Comparison of ENCODE assay signal across 8 mouse cellular contexts in genomic region chr15:9120081-9120480, GRCm38 (mm10). TPM values are rescaled to one million over a fixed set of nuclear protein-coding genes. Genes with fewer than 3 reads are reported as not detected.
DNase-seq lines count a peak whose midpoint lies in the region; ATAC-seq and TF ChIP-seq lines count a peak whose summit lies in the region.

No protein-coding gene starts in this region.

- H3K36me3 ChIP-seq in MEL (ENCODE audit: control insufficient read depth in 1 of 2, insufficient read depth in 2 of 2, low read length in 2 of 2): peaks cover 3 to 31% of the 10 kb centered on the region in 2 experiments; a peak in 3 of 4 replicates
- peaks cover 39% of the 10 kb centered on the region for H3K36me3 ChIP-seq in forebrain, postnatal 0 days (ENCODE audit: insufficient read depth)

- TF ChIP-seq CTCF in MEL (IDR thresholded peaks at IDR 0.05 in 2 of 3, conservative IDR thresholded peaks at IDR 0.05 in 1 of 3; ENCODE audit: control insufficient read depth in 1 of 3, insufficient read depth in 1 of 3, low read depth in 2 of 3, low read length in 3 of 3, poor library complexity in 1 of 3, severe bottlenecking in 1 of 3): peak; percentile 96 to 100 (median 97)
- peak; percentile 97 for TF ChIP-seq CTCF in cerebellum, adult 2 months (IDR thresholded peaks at IDR 0.05; ENCODE audit: borderline replicate concordance, insufficient read depth, low read depth, low read length)
- peak; percentile 98 for TF ChIP-seq CTCF in forebrain, postnatal 0 days (IDR thresholded peaks at IDR 0.05; ENCODE audit: low read depth)

- H3K79me2 ChIP-seq in MEL (ENCODE audit: control insufficient read depth, insufficient read depth, low read length, poor library complexity): 0 out of 2 replicates have a peak, but pooled peaks cover 1% of the 10 kb centered on the region

- peaks cover 2% of the 10 kb centered on the region in 2 experiments; a peak in 1 of 4 replicates for H3K4me1 ChIP-seq in MEL (ENCODE audit: control insufficient read depth in 1 of 2, insufficient read depth in 2 of 2, low read length in 2 of 2)
- no peaks in the 10 kb centered on the region for H3K4me1 ChIP-seq in cerebellum, adult 2 months (ENCODE audit: control insufficient read depth, insufficient read depth, low read length)
- no peaks in the 10 kb centered on the region for H3K4me1 ChIP-seq in forebrain, postnatal 0 days (ENCODE audit: insufficient read depth)

- H3K27me3 ChIP-seq in MEL (ENCODE audit: control insufficient read depth in 1 of 2, insufficient read depth in 2 of 2, low read length in 2 of 2): no peaks in the 10 kb centered on the region
- no peaks in the 10 kb centered on the region for H3K27me3 ChIP-seq in cerebellum, adult 2 months (ENCODE audit: control insufficient read depth, insufficient read depth, low read length)
- no peaks in the 10 kb centered on the region for H3K27me3 ChIP-seq in forebrain, postnatal 0 days (ENCODE audit: insufficient read depth, low read length)

- TF ChIP-seq POLR2A in MEL (IDR thresholded peaks at IDR 0.05; ENCODE audit: control insufficient read depth in 1 of 2, insufficient read depth in 1 of 2, low read depth in 1 of 2, low read length in 2 of 2, poor library complexity in 1 of 2): no peak
- no peak for TF ChIP-seq POLR2A in cerebellum, adult 2 months (IDR thresholded peaks at IDR 0.05; ENCODE audit: borderline replicate concordance, insufficient read depth, low read length)

- H3K9ac ChIP-seq in MEL (ENCODE audit: control insufficient read depth, low read depth, low read length, poor library complexity, severe bottlenecking): no peak overlapping the region
- no peak overlapping the region for H3K9ac ChIP-seq in forebrain, postnatal 0 days

- ATAC-seq in forebrain, postnatal 0 days: peak; percentile 82

- no peaks in the 10 kb centered on the region for H3K9me3 ChIP-seq in MEL (replicated peaks; ENCODE audit: insufficient read depth, low read length)
- H3K9me3 ChIP-seq in forebrain, postnatal 0 days (ENCODE audit: low read length): no peaks in the 10 kb centered on the region

- intact Hi-C loops in heart, postnatal 25 days (cut with DNase I): loop anchor here (2.0 kb wide), 1 partner anchor 489 kb away; no protein-coding TSS in a partner anchor

- peak; percentile 38 to 66 for DNase-seq in heart, adult 18-20 months
- DNase-seq in heart, postnatal 25 days (ENCODE audit: low spot score): no peak
- DNase-seq in MEL (ENCODE audit: low read depth, low spot score): peak; percentile 77
- DNase-seq in cerebellum, adult 2 months: peak; percentile 47 to 53
- DNase-seq in forebrain, postnatal 0 days: peak; percentile 83
- peak; percentile 28 to 48 for DNase-seq in kidney, postnatal 25 days
- DNase-seq in lung, postnatal 14 days: peak; percentile 56
- DNase-seq in right cerebral cortex, postnatal 10 days (ENCODE audit: low spot score in 2 of 2): peak; percentile 65 to 69

- H3K4me2 ChIP-seq in forebrain, postnatal 0 days (ENCODE audit: low read depth): no peak overlapping the region

- 98% methylated on average over 2 of the region's 2 CpGs for WGBS in cerebellum, adult 2 months
- WGBS in forebrain, postnatal 0 days: 86% methylated on average over 2 of the region's 2 CpGs

- H3K4me3 ChIP-seq in MEL (ENCODE audit: control insufficient read depth in 1 of 2, insufficient read depth in 1 of 2, low read depth in 2 of 2, low read length in 2 of 2): no peak overlapping the region
- H3K4me3 ChIP-seq in cerebellum, adult 2 months (replicated peaks; ENCODE audit: insufficient read depth, low read depth, low read length): no peak overlapping the region
- H3K4me3 ChIP-seq in forebrain, postnatal 0 days (ENCODE audit: low read depth, low read length): no peak overlapping the region

- no peak overlapping the region for H3K27ac ChIP-seq in MEL (ENCODE audit: control insufficient read depth, low read depth, low read length)
- H3K27ac ChIP-seq in cerebellum, adult 2 months (ENCODE audit: insufficient read depth, low read length): no peak overlapping the region
- H3K27ac ChIP-seq in forebrain, postnatal 0 days (ENCODE audit: low read depth, low read length): no peak overlapping the region

- peak; percentile 92 for TF ChIP-seq RAD21 in MEL (IDR thresholded peaks at IDR 0.05; ENCODE audit: low read depth, low read length)

- no peak for TF ChIP-seq EP300 in MEL (IDR thresholded peaks at IDR 0.05; ENCODE audit: low read depth in 1 of 2, low read length in 2 of 2)

TF ChIP-seq in MEL, 35 proteins besides CTCF, POLR2A, EP300 and RAD21:
- TF ChIP-seq BHLHE40 (IDR thresholded peaks at IDR 0.05; ENCODE audit: borderline replicate concordance, low read depth, low read length) (0 out of 2 replicates have a peak, but pooled peaks have one; percentile 20), ZC3H11A (IDR thresholded peaks at IDR 0.05; ENCODE audit: low read depth, low read length) (peak; percentile 75), GATA1 (IDR thresholded peaks at IDR 0.05; ENCODE audit: low read depth, low read length) (0 out of 2 replicates have a peak, but pooled peaks have one; percentile 22), SIN3A (IDR thresholded peaks at IDR 0.05; ENCODE audit: low read length) (peak; percentile 34; the same call in 1 of the 2 replicates), KAT2A (conservative IDR thresholded peaks at IDR 0.05; ENCODE audit: low read depth, low read length) (no peak), SMC3 (IDR thresholded peaks at IDR 0.05; ENCODE audit: low read depth, low read length) (peak; percentile 84), MAFK (IDR thresholded peaks at IDR 0.05; ENCODE audit: borderline replicate concordance, low read depth, low read length) (no peak), POLR2AphosphoS2 (IDR thresholded peaks at IDR 0.05; ENCODE audit: low read length) (0 out of 2 replicates have a peak, but pooled peaks have one; percentile 36), TBP (IDR thresholded peaks at IDR 0.05; ENCODE audit: low read depth, low read length) (peak; percentile 62; the same call in 1 of the 2 replicates), UBTF (IDR thresholded peaks at IDR 0.05; ENCODE audit: borderline replicate concordance, insufficient read depth, low read depth, low read length) (no peak)
TF ChIP-seq in MEL: peak in this region for 7.

RNA-seq across cellular contexts. Expression of gene Lmbrd2, which starts 20.3 kb away (rescaled TPM):
- total RNA-seq in heart, adult 18-20 months (2021): 10 to 100 TPM; 13.1 to 14.0 TPM
- total RNA-seq in heart, postnatal 25 days (2021): 10 to 100 TPM; 10.8 to 12.7 TPM
- 7.9 and 8.9 TPM in 2 replicates for total RNA-seq in MEL (2012; rRNA removed)
- 10 to 100 TPM in 1 of 2 experiments, 1 to 10 TPM in 1; 8.2 to 62.9 TPM for polyA plus RNA-seq in MEL (2012; ENCODE audit: insufficient read depth in 1 of 2, insufficient read length in 2 of 2, low read depth in 1 of 2, low replicate concordance in 2 of 2, missing spikeins in 1 of 2)
- 16.4 and 17.0 TPM in 2 replicates for polyA plus RNA-seq in cerebellum, adult 2 months (2012; rRNA removed)
- 19.2 and 23.2 TPM in 2 replicates for total RNA-seq in forebrain, postnatal 0 days (2014; rRNA removed)
- polyA plus RNA-seq in forebrain, postnatal 0 days (2015; fragmentation: Nextera tagmentation; extraction: Ambion mirVana): 2.3 and 3.3 TPM in 2 replicates

RNA-seq across cellular contexts. Expression of gene Skp2, which starts 35.1 kb away (rescaled TPM):
- under 1 TPM; 0.59 to 0.69 TPM for total RNA-seq in heart, adult 18-20 months (2021)
- 1 to 10 TPM in 1 of 2 experiments, under 1 TPM in 1; 0.88 to 1.3 TPM for total RNA-seq in heart, postnatal 25 days (2021)
- 40.2 and 46.9 TPM in 2 replicates for total RNA-seq in MEL (2012; rRNA removed)
- 10 to 100 TPM in 1 of 2 experiments, not detected in 1; 61.4 TPM for polyA plus RNA-seq in MEL (2012; ENCODE audit: insufficient read depth in 1 of 2, insufficient read length in 2 of 2, low read depth in 1 of 2, low replicate concordance in 2 of 2, missing spikeins in 1 of 2)
- 4.2 and 4.9 TPM in 2 replicates for polyA plus RNA-seq in cerebellum, adult 2 months (2012; rRNA removed)
- 11.0 and 11.5 TPM in 2 replicates for total RNA-seq in forebrain, postnatal 0 days (2014; rRNA removed)
- 8.0 and 9.5 TPM in 2 replicates for polyA plus RNA-seq in forebrain, postnatal 0 days (2015; fragmentation: Nextera tagmentation; extraction: Ambion mirVana)

RNA-seq across cellular contexts. Expression of gene Nadk2, which starts 49.0 kb away (rescaled TPM):
- 10 to 100 TPM; 59.8 to 66.2 TPM for total RNA-seq in heart, adult 18-20 months (2021)
- 10 to 100 TPM; 53.9 to 54.1 TPM for total RNA-seq in heart, postnatal 25 days (2021)
- 168 and 221 TPM in 2 replicates for total RNA-seq in MEL (2012; rRNA removed)
- 100 to 1,000 TPM; 361 to 659 TPM for polyA plus RNA-seq in MEL (2012; ENCODE audit: insufficient read depth in 1 of 2, insufficient read length in 2 of 2, low read depth in 1 of 2, low replicate concordance in 2 of 2, missing spikeins in 1 of 2)
- 60.8 and 64.3 TPM in 2 replicates for polyA plus RNA-seq in cerebellum, adult 2 months (2012; rRNA removed)
- total RNA-seq in forebrain, postnatal 0 days (2014; rRNA removed): 30.7 and 33.3 TPM in 2 replicates
- polyA plus RNA-seq in forebrain, postnatal 0 days (2015; fragmentation: Nextera tagmentation; extraction: Ambion mirVana): 19.3 and 22.6 TPM in 2 replicates
